Mouse (Mus musculus): ENCODE measurements at regions not wholly inside any gene's neighbourhood (a gene's known extent, or its start where the extent isn't known, plus 50 kb on each side); places are given as distances from the start of the nearest gene placed in this dataset. TPM values are rescaled to one million over a fixed set of nuclear protein-coding genes. Genes with fewer than 3 reads are reported as not detected.
A peak's percentile ranks its signal among the peaks of the same experiment; 100 is the strongest.

- H3K4me3 ChIP-seq (ENCODE audit: low read depth, low read length), result no peak overlapping the region
Observed at GRCm38 (mm10) chr1:136782261-136782660, 157.6 kb downstream of the Zfp281 start.

GRCm38 (mm10) chr1:136784178-136784577, 159.5 kb downstream of the Zfp281 start:
- no peak overlapping the region for H3K27ac ChIP-seq (ENCODE audit: low read depth, low read length)
- no peak for ATAC-seq (ENCODE audit: low FRiP score)
- no peak for DNase-seq (ENCODE audit: low spot score, missing footprints)
- H3K9ac ChIP-seq (ENCODE audit: low read length), result no peak overlapping the region
- no peaks in the 10 kb centered on the region; the same call in 1 of the 2 replicates for H3K27me3 ChIP-seq (ENCODE audit: control insufficient read depth, insufficient read depth, low read length)
- no peak overlapping the region for H3K4me3 ChIP-seq (ENCODE audit: low read depth, low read length)
- H3K4me1 ChIP-seq (ENCODE audit: control insufficient read depth, insufficient read depth, low read length), result peaks cover 15% of the 10 kb centered on the region
- H3K4me2 ChIP-seq, result no peak overlapping the region
- 76% methylated on average over 9 of the region's 9 CpGs for WGBS
- no peaks in the 10 kb centered on the region for H3K9me3 ChIP-seq (ENCODE audit: control insufficient read depth, low read length)
- H3K36me3 ChIP-seq (ENCODE audit: control insufficient read depth, insufficient read depth, low read length), result no peaks in the 10 kb centered on the region

More at GRCm38 (mm10) chr1:136782261-136782660, 157.6 kb downstream of the Zfp281 start:
- ATAC-seq (ENCODE audit: low FRiP score) (peak; percentile 41; the same call in 1 of the 2 replicates), DNase-seq (ENCODE audit: low spot score, missing footprints) (peak; percentile 87)
- peak overlapping the region; percentile 32; the same call in 1 of the 2 replicates for H3K27ac ChIP-seq (ENCODE audit: low read depth, low read length)
- no peaks in the 10 kb centered on the region for H3K27me3 ChIP-seq (ENCODE audit: control insufficient read depth, insufficient read depth, low read length)
- peaks cover 22% of the 10 kb centered on the region for H3K4me1 ChIP-seq (ENCODE audit: control insufficient read depth, insufficient read depth, low read length)
- WGBS, result 33% methylated on average over 10 of the region's 10 CpGs
- H3K36me3 ChIP-seq (ENCODE audit: control insufficient read depth, insufficient read depth, low read length), result no peaks in the 10 kb centered on the region
- no peaks in the 10 kb centered on the region for H3K9me3 ChIP-seq (ENCODE audit: control insufficient read depth, low read length)
- H3K9ac ChIP-seq (ENCODE audit: low read length), result no peak overlapping the region
- H3K4me2 ChIP-seq, result peak overlapping the region; percentile 45

- Histone ChIP-seq H3K9me3 (ENCODE audit: control insufficient read depth, low read length) (no peaks in the 10 kb centered on the region), H3K4me1 (ENCODE audit: control insufficient read depth, insufficient read depth, low read length) (no peaks in the 10 kb centered on the region), H3K27me3 (ENCODE audit: control insufficient read depth, insufficient read depth, low read length) (no peaks in the 10 kb centered on the region; the same call in 1 of the 2 replicates), H3K9ac (ENCODE audit: low read length) (no peak overlapping the region), H3K36me3 (ENCODE audit: control insufficient read depth, insufficient read depth, low read length) (no peaks in the 10 kb centered on the region), H3K4me3 (ENCODE audit: low read depth, low read length) (no peak overlapping the region), H3K4me2 (no peak overlapping the region), H3K27ac (ENCODE audit: low read depth, low read length) (no peak overlapping the region)
- DNase-seq (ENCODE audit: low spot score, missing footprints) (no peak), ATAC-seq (ENCODE audit: low FRiP score) (no peak)
- WGBS, result 57% methylated on average over 30 of the region's 30 CpGs
Observed at GRCm38 (mm10) chr1:136788979-136789513, 164.3 kb downstream of the Zfp281 start.

GRCm38 (mm10) chr1:136791641-136792040, 166.9 kb downstream of the Zfp281 start:
- no peaks in the 10 kb centered on the region; the same call in 1 of the 2 replicates for H3K27me3 ChIP-seq (ENCODE audit: control insufficient read depth, insufficient read depth, low read length)
- no peaks in the 10 kb centered on the region for H3K9me3 ChIP-seq (ENCODE audit: control insufficient read depth, low read length)
- H3K36me3 ChIP-seq (ENCODE audit: control insufficient read depth, insufficient read depth, low read length), result no peaks in the 10 kb centered on the region
- H3K4me3 ChIP-seq (ENCODE audit: low read depth, low read length), result no peak overlapping the region
- DNase-seq (ENCODE audit: low spot score, missing footprints), result no peak
- 100% methylated on average over 1 of the region's 1 CpGs for WGBS
- no peak overlapping the region for H3K4me2 ChIP-seq
- ATAC-seq (ENCODE audit: low FRiP score), result no peak
- H3K4me1 ChIP-seq (ENCODE audit: control insufficient read depth, insufficient read depth, low read length), result no peaks in the 10 kb centered on the region
- no peak overlapping the region for H3K27ac ChIP-seq (ENCODE audit: low read depth, low read length)
- H3K9ac ChIP-seq (ENCODE audit: low read length), result no peak overlapping the region

Small RNA genes lying in the stretch of these regions (microRNA-seq; reads per million reads assigned to microRNA genes)
- not detected for gene Gm22132
